Mouse (Mus musculus) embryonic facial prominence, embryonic 11.5 days (tissue): Measurements from ENCODE around the gene Igsf3. TPM values are rescaled to one million over a fixed set of nuclear protein-coding genes. Genes with fewer than 3 reads are reported as not detected.
A peak's percentile ranks its signal among the peaks of the same experiment; 100 is the strongest.

Source experiments
- ATAC-seq: fragments of 200-750 bp; cut with Nextera tagmentation; replicated peaks from 2 replicates; pipeline ENCODE4 v1.8.0; 2017; ENCODE audit warnings: low read depth; ENCODE audit not compliant: insufficient number of reproducible peaks, low FRiP score, low TSS enrichment
- DNase-seq: peaks from one replicate; pipeline ENCODE4 v3.0.0-alpha.2; 2015; ENCODE audit warnings: low spot score
- H3K27ac ChIP-seq: fragments of 300-500 bp; sonication (generic); replicated peaks from 2 replicates; pipeline ENCODE4 v1.5.1; 2014; ENCODE audit warnings: mild to moderate bottlenecking, low read depth, low read length, control low read depth
- H3K27me3 ChIP-seq: fragments of 300-500 bp; sonication (generic); 2 replicates; pipeline ENCODE4 v1.6.1; 2014; ENCODE audit warnings: mild to moderate bottlenecking, low read length, moderate library complexity, mixed read lengths; ENCODE audit not compliant: control insufficient read depth, insufficient read depth
- H3K36me3 ChIP-seq: fragments of 300-500 bp; sonication (generic); replicated peaks from 2 replicates; pipeline ENCODE4 v1.6.1; 2014; ENCODE audit warnings: low read depth, mild to moderate bottlenecking, low read length, moderate library complexity, mixed read lengths; ENCODE audit not compliant: control insufficient read depth, insufficient read depth
- H3K4me1 ChIP-seq: fragments of 300-500 bp; sonication (generic); 2 replicates; pipeline ENCODE4 v1.6.1; 2014; ENCODE audit warnings: low read length, mixed read lengths; ENCODE audit not compliant: control insufficient read depth, insufficient read depth
- H3K4me2 ChIP-seq: fragments of 300-500 bp; sonication (generic); 2 replicates; pipeline ENCODE4 v1.6.1; 2014; ENCODE audit warnings: low read depth, mild to moderate bottlenecking, control low read depth, low read length, moderate library complexity
- H3K4me3 ChIP-seq: fragments of 300-500 bp; sonication (generic); 2 replicates; pipeline ENCODE4 v1.5.1; 2014; ENCODE audit warnings: low read depth, low read length, control low read depth
- H3K9ac ChIP-seq: fragments of 300-500 bp; sonication (generic); replicated peaks from 2 replicates; pipeline ENCODE4 v1.6.1; 2014; ENCODE audit warnings: mild to moderate bottlenecking, control low read depth, low read length
- H3K9me3 ChIP-seq: fragments of 300-500 bp; sonication (generic); replicated peaks from 2 replicates; pipeline ENCODE4 v1.6.1; 2016; ENCODE audit warnings: mild to moderate bottlenecking, low read length, inconsistent platforms, mixed read lengths; ENCODE audit not compliant: control insufficient read depth
- WGBS: fragments of 180-500 bp; shearing (Covaris S2); extraction: QIAGEN DNeasy Blood & Tissue Kit; methylation state at CpG from one replicate; pipeline ENCODE4 v1.1.7; 2014; 5-methylcytosine and 5-hydroxymethylcytosine counted together
- polyA plus RNA-seq: library from polyadenylated mRNA; unstranded; fragments of >200 nt; fragmentation: Nextera tagmentation; extraction: Ambion mirVana; gene quantifications from 2 replicates; pipeline ENCODE4 v1.2.1, GENCODE M21; 2014

The Igsf3 gene
- polyA plus RNA-seq, 1 experiment from 2014 or later, result 40.6 TPM

DNA sequence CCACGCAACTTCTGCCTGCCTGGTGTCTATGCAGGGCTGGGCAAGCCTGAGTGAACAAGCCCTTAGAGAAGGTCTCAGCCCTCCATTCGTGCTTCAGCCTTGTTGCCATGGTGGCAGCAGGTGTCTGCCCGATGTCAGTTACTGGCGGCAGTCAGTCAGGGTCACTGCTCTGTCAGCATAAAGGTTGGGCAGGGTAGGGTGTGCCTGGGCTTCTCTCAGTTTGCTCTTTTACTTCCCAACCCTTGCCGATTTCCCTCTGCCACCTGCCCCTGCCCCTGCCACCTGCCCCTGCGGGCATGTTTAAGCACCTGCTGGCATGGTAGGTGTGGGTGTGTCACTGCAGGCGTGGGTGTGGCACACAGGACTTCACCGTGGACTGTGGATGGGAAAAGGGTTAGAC lies 67.6 kb downstream of the Igsf3 start:
- DNase-seq, result no peak
- 84% methylated on average over 8 of the region's 8 CpGs for WGBS

DNA sequence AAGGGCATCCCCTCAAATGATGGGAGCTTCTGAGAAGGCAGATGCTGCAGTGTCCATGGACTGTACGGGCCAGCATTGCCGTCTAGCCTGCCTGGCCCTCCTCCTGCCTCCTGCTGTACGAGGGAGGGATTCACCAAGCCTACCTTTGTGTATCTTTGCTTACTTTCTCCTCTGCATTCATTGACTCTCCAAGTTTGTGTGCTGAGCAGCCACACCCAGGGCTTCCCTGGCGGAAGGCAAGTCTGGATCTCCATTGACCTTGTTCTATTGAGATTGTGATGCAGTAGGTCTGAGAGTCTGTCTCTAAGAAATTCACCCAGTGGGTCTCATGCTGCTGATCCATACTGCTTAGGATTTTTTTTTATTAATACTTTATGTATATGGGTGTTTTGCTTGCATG lies 70.4 kb downstream of the Igsf3 start:
- DNase-seq, result no peak
- Histone ChIP-seq H3K9me3 (no peaks in the 10 kb centered on the region), H3K27ac (no peak overlapping the region), H3K27me3 (no peaks in the 10 kb centered on the region), H3K36me3 (no peaks in the 10 kb centered on the region), H3K4me2 (no peak overlapping the region), H3K4me1 (no peaks in the 10 kb centered on the region), H3K4me3 (no peak overlapping the region), H3K9ac (no peak overlapping the region)
- ATAC-seq, result no peak
- WGBS, result 86% methylated on average over 4 of the region's 4 CpGs

More for the DNA sequence above, 67.6 kb downstream of the Igsf3 start:
- peaks cover 3% of the 10 kb centered on the region for H3K36me3 ChIP-seq
- no peak overlapping the region for H3K4me2 ChIP-seq
- no peak overlapping the region for H3K4me3 ChIP-seq
- no peak overlapping the region for H3K27ac ChIP-seq
- no peaks in the 10 kb centered on the region for H3K9me3 ChIP-seq
- H3K9ac ChIP-seq, result no peak overlapping the region
- H3K27me3 ChIP-seq, result no peaks in the 10 kb centered on the region
- ATAC-seq, result no peak
- H3K4me1 ChIP-seq, result no peaks in the 10 kb centered on the region

GRCm38 (mm10) chr3:101448765-101449164 lies 71.9 kb downstream of the Igsf3 start:
- no peaks in the 10 kb centered on the region for H3K27me3 ChIP-seq
- DNase-seq (no peak), ATAC-seq (no peak)
- H3K9me3 ChIP-seq, result no peaks in the 10 kb centered on the region
- 86% methylated on average over 3 of the region's 3 CpGs for WGBS
- peaks cover 3% of the 10 kb centered on the region; the same call in 1 of the 2 replicates for H3K36me3 ChIP-seq
- no peak overlapping the region for H3K9ac ChIP-seq
- no peaks in the 10 kb centered on the region for H3K4me1 ChIP-seq
- H3K4me2 ChIP-seq, result no peak overlapping the region
- H3K27ac ChIP-seq, result no peak overlapping the region
- H3K4me3 ChIP-seq, result no peak overlapping the region

- Histone ChIP-seq H3K4me1 (no peaks in the 10 kb centered on the region), H3K4me2 (no peak overlapping the region), H3K36me3 (peaks cover 4% of the 10 kb centered on the region; the same call in 1 of the 2 replicates), H3K27me3 (no peaks in the 10 kb centered on the region), H3K9me3 (no peaks in the 10 kb centered on the region), H3K9ac (no peak overlapping the region), H3K4me3 (no peak overlapping the region), H3K27ac (no peak overlapping the region)
- ATAC-seq (no peak), DNase-seq (no peak)
- 85% methylated on average over 31 of the region's 31 CpGs for WGBS
Observed at GRCm38 (mm10) chr3:101450811-101451428, 74.0 kb downstream of the Igsf3 start.

DNA sequence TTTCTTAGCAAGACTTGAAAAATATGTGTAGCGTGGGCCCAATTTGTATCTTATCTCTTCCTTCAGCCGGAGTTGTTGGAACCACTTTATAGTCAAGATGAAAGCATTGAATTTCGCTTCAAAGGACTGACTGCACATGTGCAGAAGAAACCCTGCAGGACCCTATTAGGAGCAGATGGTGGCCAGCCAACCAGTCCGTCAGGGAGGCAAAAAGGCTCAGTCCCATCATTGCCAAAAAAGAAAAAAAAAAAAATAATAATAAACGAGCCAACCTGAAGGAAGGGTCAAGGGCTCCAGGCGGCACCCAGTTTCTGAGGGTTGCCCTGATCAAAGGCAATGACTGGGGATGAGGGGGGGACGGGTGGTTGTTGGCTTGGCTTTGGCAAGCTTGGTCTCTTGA lies 83.7 kb downstream of the Igsf3 start:
- Histone ChIP-seq H3K27ac (0 out of 2 replicates have a peak overlapping the region, but pooled peaks have one; percentile 74), H3K36me3 (peaks cover 25% of the 10 kb centered on the region), H3K4me3 (no peak overlapping the region), H3K4me2 (no peak overlapping the region), H3K4me1 (no peaks in the 10 kb centered on the region), H3K9ac (no peak overlapping the region), H3K9me3 (no peaks in the 10 kb centered on the region), H3K27me3 (no peaks in the 10 kb centered on the region)
- 53% methylated on average over 7 of the region's 7 CpGs for WGBS
- DNase-seq (peak; percentile 35), ATAC-seq (no peak)

DNA sequence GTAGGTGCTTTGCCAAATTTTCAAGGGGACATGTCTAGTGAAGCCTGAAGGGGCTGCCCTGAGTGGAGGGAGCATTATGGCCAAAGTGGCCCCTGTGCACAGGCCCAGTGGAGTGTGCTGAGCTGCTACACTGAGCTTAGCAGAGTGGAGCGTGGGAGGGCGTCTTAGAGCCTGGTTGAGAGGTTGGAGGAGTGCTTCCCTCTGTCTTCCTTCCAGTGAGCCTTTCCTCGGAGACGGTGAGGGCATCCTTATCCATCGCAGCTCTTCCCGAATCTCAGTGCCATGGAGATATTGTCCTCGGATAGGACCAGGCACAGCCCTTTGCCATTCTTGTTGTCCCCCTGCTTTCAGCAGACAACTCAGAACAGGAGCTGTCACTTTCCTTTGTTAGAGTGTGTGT lies 84.2 kb downstream of the Igsf3 start:
- no peaks in the 10 kb centered on the region for H3K9me3 ChIP-seq
- 73% methylated on average over 7 of the region's 7 CpGs for WGBS
- no peaks in the 10 kb centered on the region for H3K27me3 ChIP-seq
- H3K9ac ChIP-seq, result 0 out of 2 replicates have a peak overlapping the region, but pooled peaks have one; percentile 15
- no peak for DNase-seq
- no peak for ATAC-seq
- no peak overlapping the region for H3K4me3 ChIP-seq
- H3K4me2 ChIP-seq, result no peak overlapping the region
- peaks cover 25% of the 10 kb centered on the region for H3K36me3 ChIP-seq
- H3K27ac ChIP-seq, result 0 out of 2 replicates have a peak overlapping the region, but pooled peaks have one; percentile 74
- no peaks in the 10 kb centered on the region for H3K4me1 ChIP-seq

DNA sequence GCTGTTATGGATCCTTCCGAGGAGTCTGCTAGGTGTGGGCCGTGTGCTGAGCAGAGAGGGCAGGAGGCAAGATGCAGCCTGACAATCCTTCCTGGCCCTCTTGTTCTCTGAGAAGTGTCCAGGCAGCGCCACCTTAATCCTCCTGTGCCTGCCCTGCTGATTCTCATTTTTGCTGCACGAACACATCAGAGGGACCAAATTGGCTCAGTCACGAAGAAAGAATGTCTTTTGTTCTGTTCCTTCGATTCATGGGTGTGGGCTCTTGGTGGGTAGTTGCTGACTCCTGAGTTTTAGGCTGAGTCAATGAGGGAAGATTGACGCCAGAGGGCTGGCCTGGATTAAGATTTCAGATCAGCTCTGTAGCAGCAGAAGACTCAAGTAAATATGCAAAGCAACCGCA lies 84.9 kb downstream of the Igsf3 start:
- Histone ChIP-seq H3K4me3 (no peak overlapping the region), H3K9ac (0 out of 2 replicates have a peak overlapping the region, but pooled peaks have one; percentile 14), H3K4me1 (no peaks in the 10 kb centered on the region), H3K27ac (peak overlapping the region; percentile 74), H3K27me3 (no peaks in the 10 kb centered on the region), H3K4me2 (no peak overlapping the region), H3K36me3 (peaks cover 25% of the 10 kb centered on the region), H3K9me3 (no peaks in the 10 kb centered on the region)
- no peak for ATAC-seq
- peak; percentile 59 for DNase-seq
- 24% methylated on average over 8 of the region's 8 CpGs for WGBS

- H3K27ac ChIP-seq, result no peak overlapping the region; the same call in 1 of the 2 replicates
- no peaks in the 10 kb centered on the region for H3K4me1 ChIP-seq
- no peak overlapping the region for H3K4me2 ChIP-seq
- H3K36me3 ChIP-seq, result peaks cover 25% of the 10 kb centered on the region
- no peak overlapping the region for H3K9ac ChIP-seq
- DNase-seq (peak; percentile 90), ATAC-seq (no peak)
- no peak overlapping the region for H3K4me3 ChIP-seq
- no peaks in the 10 kb centered on the region for H3K27me3 ChIP-seq
- H3K9me3 ChIP-seq, result no peaks in the 10 kb centered on the region
- WGBS, result 34% methylated on average over 5 of the region's 5 CpGs
Observed at GRCm38 (mm10) chr3:101462294-101462693, 85.4 kb downstream of the Igsf3 start.
